Mouse (Mus musculus) WW6 (cell line): ENCODE data around the gene Capg.

ENCODE experiments used
- DNase-seq: peaks from one replicate; pipeline ENCODE4 v3.0.0-alpha.2; 2013; ENCODE audit warnings: low read depth, low spot score

Gene Capg

DNA sequence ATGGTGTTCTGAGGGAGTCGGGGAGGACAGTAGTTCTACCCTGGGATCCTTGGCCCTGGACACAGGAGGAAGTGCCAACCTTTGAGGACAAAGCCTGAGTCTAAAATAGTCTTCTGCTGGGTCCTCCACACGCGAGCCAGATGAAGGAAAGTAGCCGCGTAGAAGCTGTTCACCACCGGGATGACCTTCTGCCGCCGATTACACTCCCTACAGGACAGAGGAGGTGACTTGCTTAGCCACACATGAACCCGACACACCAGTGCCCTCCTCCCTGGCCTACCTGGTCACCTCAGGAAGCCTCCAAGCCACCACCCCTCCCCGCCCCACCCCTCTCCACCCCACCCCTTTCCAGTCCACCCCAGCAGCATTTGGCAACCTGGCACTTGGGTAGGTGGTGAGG is 24.5 kb downstream of the Capg start:
- DNase-seq, result no peak

DNA sequence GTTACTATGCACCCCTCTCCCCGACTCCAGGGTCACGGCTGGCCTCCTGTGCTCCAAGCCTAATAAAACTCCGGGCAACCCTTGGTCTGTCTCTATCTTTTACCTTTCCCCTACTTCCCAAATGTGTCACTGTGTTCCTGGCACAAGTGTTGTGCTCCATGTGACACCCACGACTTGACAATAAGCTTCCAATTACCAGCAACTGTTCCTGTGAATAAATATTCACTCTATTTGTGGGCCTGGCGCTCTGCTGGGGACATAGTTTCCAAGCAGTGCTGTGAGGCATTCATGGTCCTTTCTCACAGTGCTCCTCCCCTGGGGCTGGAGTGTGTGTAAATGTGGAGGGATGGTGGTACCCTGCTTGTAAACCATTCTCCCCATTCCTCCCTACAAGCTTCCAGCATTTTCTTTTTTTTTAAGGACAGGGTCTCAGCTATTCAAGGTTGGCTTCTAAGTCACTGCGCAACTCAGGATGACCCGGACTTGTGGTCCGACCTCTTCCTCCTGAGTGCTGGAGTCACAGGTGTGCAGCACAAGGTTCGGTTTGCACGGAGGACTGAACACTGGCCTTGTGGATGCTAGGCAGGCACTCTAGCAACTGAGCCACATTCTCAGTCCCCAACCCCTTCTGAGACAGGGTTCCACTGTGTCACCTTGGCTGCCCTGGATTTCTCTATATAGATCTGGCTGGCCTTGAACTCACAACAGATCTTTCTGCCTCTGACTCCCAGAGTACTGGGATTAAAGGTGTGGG is 26.6 kb downstream of the Capg start:
- DNase-seq, result no peak

DNA sequence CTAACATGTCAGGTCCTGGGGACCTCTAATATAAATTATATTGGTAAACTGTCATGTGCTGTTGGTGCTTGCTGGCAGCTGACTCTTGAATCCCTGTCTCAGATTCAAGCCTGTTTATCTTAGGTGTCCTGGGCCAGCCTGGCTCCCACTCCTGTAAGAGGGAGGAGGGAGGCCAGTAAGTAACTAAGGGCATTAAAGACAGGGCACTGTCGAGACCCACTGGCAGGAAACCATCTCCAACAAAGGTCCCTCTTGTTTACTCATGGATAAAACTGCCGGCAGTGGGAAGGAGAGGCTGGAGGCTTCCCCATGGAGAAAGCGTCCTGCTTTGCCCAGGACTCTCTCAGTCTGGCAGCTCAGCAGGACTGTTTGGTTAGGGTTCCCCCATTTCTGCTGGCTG is 27.6 kb downstream of the Capg start:
- DNase-seq, result no peak

DNA sequence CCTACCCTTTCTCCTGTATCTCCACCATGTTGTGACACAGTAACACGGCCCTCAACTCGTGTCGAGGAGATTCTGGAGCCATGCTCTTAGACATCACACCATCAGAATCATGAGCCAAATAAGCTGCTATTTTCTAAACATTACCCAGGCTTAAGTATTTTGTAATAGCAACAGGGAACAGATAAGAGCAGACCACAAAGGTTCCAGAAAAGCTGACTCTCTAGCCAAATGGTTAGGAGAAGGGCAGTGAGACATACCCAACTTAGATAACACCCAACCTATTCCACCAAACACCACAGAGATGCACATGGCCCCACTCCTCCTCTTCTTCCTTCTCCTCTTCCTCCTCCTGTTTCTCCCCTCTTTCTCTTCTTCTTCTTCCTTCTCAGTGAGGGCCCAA is 31.9 kb downstream of the Capg start:
- DNase-seq, result no peak

DNA sequence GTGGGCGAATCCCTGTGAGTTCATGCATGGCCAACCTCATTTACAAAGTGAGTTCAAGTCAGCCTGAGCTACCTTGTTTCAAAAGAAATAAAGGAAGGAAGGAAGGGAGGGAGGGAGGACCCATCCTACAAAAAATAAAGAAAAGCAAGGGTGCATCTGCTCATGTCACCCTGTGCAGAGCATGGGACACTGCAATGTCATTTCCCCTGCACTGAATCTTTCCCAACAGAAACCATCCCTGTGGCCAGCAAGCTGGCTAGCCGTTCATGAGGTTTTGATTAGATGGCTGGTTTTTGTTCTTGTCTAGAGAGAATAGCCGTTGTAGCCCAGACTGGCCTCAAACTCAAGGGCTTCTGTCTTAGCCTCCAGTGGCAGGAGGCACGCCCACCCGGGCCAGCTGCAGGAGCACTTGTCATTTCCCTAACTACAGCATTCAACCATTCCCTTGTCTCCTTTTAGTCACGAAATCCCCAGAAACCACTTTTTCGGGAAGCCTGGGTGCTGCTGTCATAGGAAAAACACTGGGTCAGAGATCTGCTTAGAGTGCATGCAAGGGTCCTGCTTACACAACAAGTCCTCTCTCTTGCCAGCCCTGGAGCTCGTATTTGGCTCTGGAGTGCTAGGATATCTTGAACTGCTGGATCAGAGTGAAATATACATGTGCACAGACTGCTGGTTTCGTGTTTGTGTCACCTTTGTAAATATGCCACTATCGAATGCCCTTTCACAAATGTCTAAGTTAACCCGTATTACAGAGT is 37.6 kb downstream of the Capg start:
- no peak for DNase-seq

DNA sequence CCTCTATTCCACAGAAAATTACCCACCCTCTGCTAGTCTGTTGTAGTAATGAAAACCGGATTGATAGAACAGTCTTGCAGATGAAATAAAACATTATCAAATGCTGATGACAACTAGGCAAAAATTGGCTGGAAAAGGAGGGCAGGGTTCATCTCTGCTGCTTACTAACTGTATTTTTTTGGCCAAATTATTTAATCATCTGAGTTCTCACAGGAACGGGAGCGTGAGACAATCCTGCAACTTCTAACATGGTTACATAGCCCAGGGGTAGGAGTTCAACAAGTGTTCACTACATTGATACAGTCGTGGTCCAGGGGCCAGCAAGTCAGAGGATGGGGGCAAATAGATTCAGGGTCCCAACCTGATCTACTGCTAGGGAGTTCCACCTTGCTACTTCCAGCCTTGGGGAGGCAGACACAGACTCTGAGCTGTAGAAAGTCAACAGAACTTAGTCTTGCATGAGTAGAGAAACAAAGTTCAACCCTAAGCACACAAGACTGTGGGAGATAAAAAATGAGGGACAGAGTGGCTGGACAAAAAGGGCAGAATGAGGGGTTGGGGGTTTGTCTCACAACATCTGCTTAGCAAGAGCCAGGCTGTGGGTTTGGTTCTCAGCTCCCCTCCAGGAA is 39.1 kb downstream of the Capg start:
- no peak for DNase-seq

DNA sequence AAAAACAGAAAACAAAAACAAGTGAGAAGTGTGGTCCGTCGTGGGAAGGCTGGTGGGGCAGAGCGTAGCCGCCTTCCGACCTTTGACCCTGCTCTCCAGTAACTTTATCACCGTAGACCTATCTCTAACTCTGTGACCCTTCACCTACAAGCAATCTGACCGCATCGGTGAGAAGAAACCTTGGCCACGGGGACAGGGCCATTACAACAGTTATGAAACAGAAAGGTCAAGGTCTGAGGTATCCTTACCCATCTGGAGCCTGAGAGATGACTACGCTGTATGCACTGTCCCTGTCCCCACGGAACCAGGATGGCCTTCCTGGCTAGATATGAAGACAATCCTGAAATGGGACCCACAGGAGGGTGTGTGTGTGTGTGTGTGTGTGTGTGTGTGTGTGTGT is 40.0 kb downstream of the Capg start:
- DNase-seq, result no peak

DNA sequence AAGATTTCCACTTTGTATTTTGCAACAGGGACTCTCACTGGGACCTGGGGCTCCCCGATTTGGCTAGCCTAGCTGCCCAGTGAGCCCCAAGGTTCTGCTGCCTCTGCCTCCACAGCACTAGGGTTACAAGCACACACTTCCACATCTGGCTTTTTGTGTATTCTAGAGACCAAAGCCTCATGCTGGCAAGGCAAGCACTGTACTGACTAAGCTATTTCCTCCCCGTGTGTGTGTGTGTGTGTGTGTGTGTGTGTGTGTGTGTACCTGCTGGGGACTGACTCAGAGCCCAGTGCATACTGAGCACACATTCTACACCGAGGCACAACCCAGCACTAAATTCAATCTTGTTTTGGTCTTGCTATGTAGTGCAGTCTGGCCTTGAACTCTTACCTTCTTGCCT is 42.5 kb downstream of the Capg start:
- DNase-seq, result no peak

DNA sequence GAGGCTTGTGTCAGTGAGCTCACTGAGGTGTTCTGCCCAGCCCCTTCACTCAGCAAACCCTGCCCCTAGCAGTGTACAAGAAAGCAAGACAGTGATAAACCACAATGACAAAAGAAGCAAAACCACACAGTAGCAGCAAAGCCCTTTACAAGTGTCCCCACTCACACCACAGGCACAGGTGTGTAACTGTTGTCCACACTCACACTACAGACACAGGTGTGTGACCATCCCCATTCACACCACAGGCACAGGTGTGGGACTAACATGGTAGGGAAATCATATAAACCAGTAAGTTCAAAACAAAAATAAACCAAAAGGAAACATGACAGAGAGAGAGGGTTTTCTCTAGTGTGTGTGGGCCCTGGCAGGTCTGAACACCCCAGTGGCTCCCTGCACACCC is 44.1 kb downstream of the Capg start:
- DNase-seq, result no peak

DNA sequence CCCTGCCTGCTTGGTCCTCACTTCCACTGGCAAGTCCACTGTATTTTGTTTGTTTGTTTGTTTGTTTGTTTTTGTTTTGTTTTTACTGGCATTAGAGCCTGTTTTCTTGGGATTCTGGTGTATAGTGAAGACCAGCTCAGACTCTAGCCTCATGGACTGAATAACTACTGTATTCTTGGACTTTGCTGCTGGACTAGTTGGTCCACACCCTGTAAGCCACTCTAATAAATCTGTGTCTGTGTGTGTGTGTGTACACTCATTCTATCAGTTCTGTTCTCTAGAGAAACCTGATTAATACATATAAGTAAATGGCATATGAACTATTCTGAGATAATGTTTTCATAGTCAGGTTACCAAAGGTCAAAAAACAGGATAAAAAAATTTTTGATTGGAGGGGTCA is 45.9 kb downstream of the Capg start:
- no peak for DNase-seq

DNA sequence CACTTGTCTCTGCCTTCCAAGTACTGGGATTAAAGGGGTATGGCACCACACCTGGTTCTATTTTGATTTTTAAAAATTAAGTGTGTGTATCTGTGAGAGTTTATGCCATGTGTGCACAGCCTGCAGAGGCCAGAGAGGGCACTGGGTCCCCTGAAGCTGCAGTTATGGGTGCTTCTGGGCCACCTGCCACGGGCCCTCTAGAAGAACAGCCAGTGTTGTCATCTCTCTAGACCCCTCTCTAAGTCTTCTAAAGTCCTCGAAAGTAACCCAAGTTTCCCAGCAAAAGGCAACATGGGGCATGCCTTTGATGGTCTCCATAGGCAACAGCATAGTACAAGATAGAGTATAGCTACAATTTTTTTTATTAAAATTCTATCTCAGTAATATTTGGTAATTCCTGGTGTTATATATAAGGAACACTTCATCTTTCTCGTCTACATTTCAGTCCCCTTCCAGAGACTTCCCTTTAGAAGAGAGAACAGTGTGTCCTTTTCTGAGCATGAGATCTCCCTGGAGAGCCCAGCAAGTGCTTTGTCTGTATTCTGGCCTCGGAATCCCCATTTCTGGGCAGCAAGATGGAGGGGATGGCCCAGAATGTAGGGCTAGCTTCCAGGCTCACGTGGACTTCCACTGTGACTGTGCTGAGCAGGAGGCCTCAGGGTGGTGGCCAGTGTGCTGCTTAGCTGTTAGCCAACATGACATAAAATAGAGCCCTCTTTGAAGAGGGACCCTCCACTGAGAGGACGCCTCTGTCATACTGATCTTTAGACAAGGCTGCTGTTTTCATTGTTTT is 49.0 kb downstream of the Capg start:
- no peak for DNase-seq

DNA sequence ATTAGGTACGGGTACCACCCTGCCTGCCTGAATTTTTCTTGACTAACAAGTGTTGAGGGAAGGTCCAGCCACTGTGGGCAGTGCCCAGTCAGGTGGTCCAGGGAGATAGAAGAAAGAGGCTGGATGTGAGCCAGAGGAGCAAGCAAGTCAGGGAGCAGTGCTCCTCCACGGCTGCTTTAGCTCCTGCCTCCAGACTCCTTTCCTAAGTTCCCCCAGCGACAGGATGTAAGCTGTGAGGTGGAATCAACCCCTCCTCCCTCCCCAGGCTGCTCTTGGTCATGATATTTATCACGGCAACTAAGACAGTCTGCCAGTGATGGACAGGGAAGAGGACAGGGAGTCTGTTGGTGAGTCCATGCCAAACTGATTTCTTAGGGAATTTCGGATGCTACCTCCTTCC is 49.7 kb downstream of the Capg start:
- no peak for DNase-seq

DNA sequence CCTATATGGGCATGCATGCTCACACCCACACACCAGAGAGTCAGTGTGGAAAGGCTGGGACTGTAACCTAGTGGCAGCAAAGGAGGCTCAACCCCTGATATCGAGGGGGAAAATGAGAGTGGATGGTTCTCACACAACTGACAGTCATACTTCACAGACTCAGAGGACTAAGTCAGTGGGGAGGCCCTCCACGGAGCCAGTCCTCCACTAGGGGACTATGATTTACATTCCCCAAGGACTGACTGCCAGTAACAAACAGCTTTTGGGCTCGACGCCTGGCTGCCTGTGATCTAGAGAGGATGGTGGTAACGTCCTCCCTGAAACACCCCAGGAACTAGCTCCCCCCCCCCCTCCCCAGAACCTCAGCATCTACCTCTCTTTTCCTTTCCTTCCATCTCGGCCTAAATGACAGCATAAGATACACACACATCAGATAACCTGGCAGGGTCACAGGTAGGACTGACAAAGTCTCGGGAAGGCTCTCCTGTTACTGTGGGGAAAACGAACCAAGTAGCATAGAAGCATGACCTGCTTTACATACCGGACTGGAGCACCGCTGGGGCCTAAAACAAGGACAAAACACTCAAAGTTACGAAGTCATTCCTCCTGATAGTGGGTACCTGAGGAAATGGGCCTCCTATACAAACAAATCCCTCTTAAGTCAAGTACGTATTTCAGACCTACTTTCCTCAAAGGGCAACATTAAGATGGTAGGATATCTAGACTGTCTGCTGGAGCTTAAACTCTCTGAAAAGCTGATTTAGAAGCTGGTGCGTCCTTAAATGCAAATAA is 53.1 kb downstream of the Capg start:
- no peak for DNase-seq

DNA sequence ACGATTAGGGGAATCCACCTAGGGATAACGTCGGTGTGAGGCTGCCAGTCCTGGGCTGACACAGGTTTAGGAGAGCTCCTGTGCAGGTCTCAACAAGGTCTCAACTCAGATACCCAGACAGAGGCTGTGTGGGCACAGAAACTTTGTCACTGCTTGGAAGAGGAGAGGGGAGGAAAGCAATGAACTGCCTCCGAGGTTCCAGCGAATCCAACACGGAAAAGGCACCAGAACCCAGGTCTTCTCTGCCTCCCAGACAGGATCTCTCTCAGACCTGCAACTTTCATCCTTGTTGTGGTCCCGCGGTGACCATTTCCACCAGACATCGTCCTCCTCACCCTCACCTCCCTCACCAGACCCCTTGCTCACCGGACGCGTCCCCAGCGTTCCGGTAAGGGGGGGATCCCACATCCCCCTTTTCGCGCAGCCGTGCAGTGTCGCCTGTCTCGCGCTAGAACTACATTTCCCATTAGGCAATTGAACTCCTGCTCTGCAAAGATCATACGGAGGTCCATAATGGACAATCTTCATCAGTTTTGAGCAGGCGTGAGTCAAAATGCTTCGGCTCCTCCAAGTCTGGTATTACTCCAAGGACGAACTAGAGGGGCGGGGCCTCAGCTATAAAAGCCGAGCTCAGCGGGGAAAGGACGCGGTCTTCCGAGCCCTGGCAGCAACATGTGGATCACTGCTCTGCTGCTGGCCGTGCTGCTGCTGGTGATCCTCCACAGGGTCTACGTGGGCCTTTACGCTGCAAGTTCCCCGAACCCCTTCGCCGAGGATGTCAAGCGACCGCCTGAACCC is 54.0 kb downstream of the Capg start, which contains the start of the genes Elmod3 and Retsat:
Elmod3 (minus strand) TSS at position 458 of the 798 bp plus-strand sequence.
Retsat (plus strand) TSS at position 520 of the 798 bp plus-strand sequence.
- peak; percentile 87 for DNase-seq

DNA sequence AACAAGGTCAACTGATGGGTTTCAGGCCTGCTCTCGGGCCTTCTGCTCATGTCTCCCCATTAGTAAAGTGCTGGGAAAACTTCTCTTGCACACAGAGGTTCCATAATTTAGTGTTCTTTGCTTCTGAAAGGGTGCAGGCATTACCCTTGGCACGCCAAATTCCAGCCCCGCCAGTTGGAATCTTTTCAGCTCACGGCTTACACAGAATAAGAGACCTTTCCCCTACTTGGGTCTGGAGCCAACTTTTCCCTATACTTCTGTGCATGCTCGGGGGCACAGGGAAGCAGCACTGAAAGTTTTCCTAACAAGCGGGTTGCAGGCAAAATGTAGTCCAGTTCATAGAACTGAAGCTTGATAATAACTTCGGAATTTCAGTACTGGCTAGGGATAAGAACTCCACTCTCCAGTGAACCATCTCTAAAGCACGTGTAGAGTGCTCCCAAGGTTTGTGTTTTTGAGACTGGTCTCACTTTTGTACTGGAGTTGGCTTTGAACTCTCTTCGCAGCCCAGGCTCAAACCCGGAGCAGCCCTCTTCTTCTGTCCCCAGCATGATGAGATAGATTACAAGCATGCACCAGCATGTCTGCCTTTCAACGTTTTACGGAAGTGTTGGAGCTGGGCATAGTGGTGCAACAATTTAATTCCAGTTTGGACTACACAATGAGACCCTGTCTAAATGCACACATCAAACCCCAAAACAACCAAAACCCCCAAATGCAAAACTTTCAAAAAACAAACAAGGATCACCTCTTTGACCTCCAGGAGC is 54.8 kb downstream of the Capg start:
- DNase-seq, result no peak

DNA sequence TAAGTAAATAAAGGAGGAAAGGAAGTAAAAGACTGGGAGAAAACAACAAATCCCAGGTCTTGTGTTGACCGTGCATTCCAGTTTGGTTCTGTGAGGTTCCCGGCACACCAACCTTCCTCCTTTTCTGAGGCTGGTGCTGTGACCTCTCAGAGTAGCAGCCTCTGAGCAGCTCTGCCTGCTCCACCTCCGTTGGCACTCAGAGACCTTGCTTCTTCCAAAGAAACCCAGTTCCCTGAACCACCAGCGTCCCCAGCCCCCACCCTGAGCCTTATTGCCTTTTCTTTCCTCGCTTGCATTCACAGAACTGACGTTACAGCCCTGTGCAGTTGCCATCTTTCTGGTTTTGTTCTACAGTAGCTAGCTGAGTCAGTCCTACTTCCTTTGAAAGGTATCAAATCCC is 56.0 kb downstream of the Capg start:
- no peak for DNase-seq

DNA sequence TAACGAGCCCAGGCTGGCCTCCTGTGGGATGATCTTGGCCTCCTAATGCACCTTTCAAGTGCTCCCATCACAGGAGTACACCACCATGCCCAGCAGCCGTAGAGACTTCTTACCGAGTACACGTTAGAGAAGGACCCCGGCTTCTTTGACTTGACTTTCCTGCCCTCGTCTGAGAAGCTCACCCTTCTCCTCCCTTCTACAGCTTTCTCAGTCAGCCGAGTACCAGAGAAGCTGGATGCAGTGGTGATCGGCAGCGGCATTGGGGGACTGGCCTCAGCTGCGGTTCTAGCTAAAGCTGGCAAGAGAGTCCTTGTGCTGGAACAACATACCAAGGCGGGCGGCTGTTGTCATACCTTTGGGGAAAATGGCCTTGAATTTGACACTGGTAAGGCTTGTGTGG is 56.6 kb downstream of the Capg start:
- no peak for DNase-seq

DNA sequence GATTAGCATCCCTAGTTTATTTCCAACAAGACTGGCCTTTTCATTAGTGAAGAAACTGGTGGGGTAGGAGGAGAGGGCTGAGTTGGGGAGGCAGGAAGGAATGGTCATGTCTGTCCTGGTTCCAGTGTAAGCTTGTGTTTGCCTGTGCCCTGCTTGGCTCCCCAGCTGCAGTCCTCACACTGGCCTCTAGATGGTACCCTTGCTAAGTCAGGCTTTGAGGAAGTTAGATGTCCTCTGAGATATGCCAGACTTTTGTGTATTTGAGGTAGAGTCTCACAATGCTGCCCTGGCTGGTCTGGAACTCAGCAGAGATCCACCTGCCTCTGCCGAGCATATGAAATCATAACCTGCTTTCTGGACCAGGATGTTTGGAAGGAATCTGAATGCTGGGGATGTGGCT is 57.5 kb downstream of the Capg start:
- peak; percentile 39 for DNase-seq

DNA sequence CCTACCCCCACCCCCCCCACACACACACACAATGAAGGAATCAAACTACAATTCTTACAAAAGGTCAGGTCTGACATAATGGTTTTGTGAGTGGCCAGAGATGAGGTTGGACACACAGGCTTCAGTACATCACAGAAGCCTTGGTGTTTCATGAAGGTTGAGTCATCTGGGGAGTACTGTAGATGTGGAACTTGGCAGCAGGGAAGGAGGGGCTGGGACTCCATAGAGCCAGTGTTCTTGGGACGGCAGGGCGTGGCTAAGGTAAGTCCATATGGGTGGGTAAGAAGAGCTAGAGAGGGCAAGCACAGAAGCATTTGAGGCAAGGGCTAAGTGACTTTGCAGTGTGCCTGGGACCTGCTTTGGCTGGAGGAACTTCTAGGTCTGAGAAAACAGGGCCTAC is 59.9 kb downstream of the Capg start:
- DNase-seq, result no peak

DNA sequence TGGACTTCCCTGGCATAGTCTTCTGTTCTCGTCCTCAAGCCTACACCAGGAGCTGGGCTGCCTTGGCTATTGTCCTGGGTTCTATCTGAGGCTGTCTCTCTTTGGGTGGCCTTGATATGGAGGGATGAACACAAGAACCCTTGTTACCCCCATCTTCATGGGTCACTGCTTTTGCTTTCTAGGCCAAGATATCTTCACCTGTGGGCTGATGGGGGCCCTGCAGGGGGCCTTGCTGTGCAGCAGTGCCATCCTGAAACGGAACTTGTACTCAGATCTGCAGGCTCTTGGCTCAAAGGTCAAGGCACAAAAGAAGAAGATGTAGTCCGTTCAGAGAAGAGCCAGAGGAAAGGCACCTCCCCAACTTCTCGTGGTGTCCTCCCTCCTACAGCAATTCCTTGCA is 62.9 kb downstream of the Capg start:
- DNase-seq, result no peak
